15 mouse cellular contexts compared by ENCODE assay signal in genomic region chr11:20501160-20501955, GRCm38 (mm10).
"Had no signal": no experiment of that assay in that cellular context is flagged by ENCODE, and none has a peak within 500 bp of the region (broad histone marks: within the 10 kb centered on the region; RNA-seq: fewer than 3 reads in every experiment).

No protein-coding gene starts in this region.

- H3K4me2 ChIP-seq: kidney, embryonic 15.5 days; limb, embryonic 13.5 days; liver, embryonic 12.5 days; liver, embryonic 15.5 days; lung, embryonic 15.5 days; midbrain, embryonic 11.5 days had no signal

- H3K27me3 ChIP-seq: kidney, embryonic 15.5 days; limb, embryonic 13.5 days; liver, embryonic 12.5 days; liver, embryonic 15.5 days; lung, embryonic 15.5 days had no signal

- H3K9me3 ChIP-seq: kidney, embryonic 15.5 days; limb, embryonic 10.5 days; limb, embryonic 13.5 days; liver, embryonic 12.5 days; liver, embryonic 15.5 days; lung, embryonic 15.5 days had no signal

- H3K36me3 ChIP-seq: kidney, embryonic 15.5 days; limb, embryonic 10.5 days; limb, embryonic 13.5 days; liver, embryonic 12.5 days; liver, embryonic 15.5 days; lung, embryonic 15.5 days had no signal

- DNase-seq: kidney, postnatal 10 days; kidney, postnatal 4 days; liver; lung, adult 18-20 months; lung, postnatal 14 days; lung, postnatal 4 days; midbrain, embryonic 14.5 days; thymus, adult 18-20 months had no signal

- H3K27ac ChIP-seq: kidney, embryonic 15.5 days; limb, embryonic 10.5 days; limb, embryonic 13.5 days; liver, embryonic 12.5 days; liver, embryonic 15.5 days; lung, embryonic 15.5 days had no signal

- H3K4me1 ChIP-seq: kidney, embryonic 15.5 days; limb, embryonic 10.5 days; liver, embryonic 12.5 days; liver, embryonic 15.5 days; lung, embryonic 15.5 days had no signal

- H3K4me3 ChIP-seq: kidney, embryonic 15.5 days; limb, embryonic 10.5 days; limb, embryonic 13.5 days; liver, embryonic 12.5 days; liver, embryonic 15.5 days; lung, embryonic 15.5 days had no signal

- ATAC-seq: liver, embryonic 12.5 days had no signal

- H3K9ac ChIP-seq: kidney, embryonic 15.5 days; limb, embryonic 13.5 days; liver, embryonic 12.5 days; liver, embryonic 15.5 days; lung, embryonic 15.5 days had no signal
